Mouse (Mus musculus): ENCODE data around the gene Dcdc2b.

Dcdc2b gene

GRCm38 (mm10) chr4:129614093-129614492, at the start of gene Dcdc2b:
Dcdc2b (minus strand) TSS chr4:129614257.
- ATAC-seq (ENCODE audit: insufficient number of reproducible peaks, low FRiP score, low TSS enrichment), result no peak

- no peak for ATAC-seq (ENCODE audit: insufficient number of reproducible peaks, low FRiP score, low TSS enrichment)
Observed at GRCm38 (mm10) chr4:129662255-129662813, 48.3 kb upstream of the Dcdc2b start.

GRCm38 (mm10) chr4:129661584-129661983, 47.5 kb upstream of the Dcdc2b start:
- ATAC-seq (ENCODE audit: insufficient number of reproducible peaks, low FRiP score, low TSS enrichment), result no peak

GRCm38 (mm10) chr4:129654770-129655169, 40.7 kb upstream of the Dcdc2b start:
- ATAC-seq (ENCODE audit: insufficient number of reproducible peaks, low FRiP score, low TSS enrichment), result no peak

GRCm38 (mm10) chr4:129650359-129650758, 36.3 kb upstream of the Dcdc2b start:
- ATAC-seq (ENCODE audit: insufficient number of reproducible peaks, low FRiP score, low TSS enrichment), result no peak

GRCm38 (mm10) chr4:129648656-129649055, 34.6 kb upstream of the Dcdc2b start:
- no peak for ATAC-seq (ENCODE audit: insufficient number of reproducible peaks, low FRiP score, low TSS enrichment)

- no peak for ATAC-seq (ENCODE audit: insufficient number of reproducible peaks, low FRiP score, low TSS enrichment)
Observed at GRCm38 (mm10) chr4:129645204-129645603, 31.1 kb upstream of the Dcdc2b start.

- ATAC-seq (ENCODE audit: insufficient number of reproducible peaks, low FRiP score, low TSS enrichment), result no peak
Observed at GRCm38 (mm10) chr4:129641756-129642155, 27.7 kb upstream of the Dcdc2b start.

GRCm38 (mm10) chr4:129640638-129641467, 26.8 kb upstream of the Dcdc2b start, which contains the start of gene Txlna:
Txlna (minus strand) TSS chr4:129641065.
- ATAC-seq (ENCODE audit: insufficient number of reproducible peaks, low FRiP score, low TSS enrichment), result peak; percentile 85

GRCm38 (mm10) chr4:129640101-129640637, 26.1 kb upstream of the Dcdc2b start:
- no peak; the same call in 1 of the 2 replicates for ATAC-seq (ENCODE audit: insufficient number of reproducible peaks, low FRiP score, low TSS enrichment)

GRCm38 (mm10) chr4:129639221-129639620, 25.2 kb upstream of the Dcdc2b start:
- ATAC-seq (ENCODE audit: insufficient number of reproducible peaks, low FRiP score, low TSS enrichment), result no peak

GRCm38 (mm10) chr4:129633852-129634251, 19.8 kb upstream of the Dcdc2b start:
- no peak for ATAC-seq (ENCODE audit: insufficient number of reproducible peaks, low FRiP score, low TSS enrichment)

- no peak for ATAC-seq (ENCODE audit: insufficient number of reproducible peaks, low FRiP score, low TSS enrichment)
Observed at GRCm38 (mm10) chr4:129631867-129632266, 17.8 kb upstream of the Dcdc2b start.

GRCm38 (mm10) chr4:129630944-129631343, 16.9 kb upstream of the Dcdc2b start:
- ATAC-seq (ENCODE audit: insufficient number of reproducible peaks, low FRiP score, low TSS enrichment), result no peak

GRCm38 (mm10) chr4:129626035-129626434, 12.0 kb upstream of the Dcdc2b start:
- no peak for ATAC-seq (ENCODE audit: insufficient number of reproducible peaks, low FRiP score, low TSS enrichment)

GRCm38 (mm10) chr4:129625496-129625895, 11.4 kb upstream of the Dcdc2b start:
- no peak for ATAC-seq (ENCODE audit: insufficient number of reproducible peaks, low FRiP score, low TSS enrichment)

- peak; percentile 8; the same call in 1 of the 2 replicates for ATAC-seq (ENCODE audit: insufficient number of reproducible peaks, low FRiP score, low TSS enrichment)
Observed at GRCm38 (mm10) chr4:129625029-129625370, 10.9 kb upstream of the Dcdc2b start.

- peak; percentile 87 for ATAC-seq (ENCODE audit: insufficient number of reproducible peaks, low FRiP score, low TSS enrichment)
Observed at GRCm38 (mm10) chr4:129624281-129625028, 10.4 kb upstream of the Dcdc2b start.

- no peak for ATAC-seq (ENCODE audit: insufficient number of reproducible peaks, low FRiP score, low TSS enrichment)
Observed at GRCm38 (mm10) chr4:129623681-129624091, 9.6 kb upstream of the Dcdc2b start, which contains the start of gene Ccdc28b. Ccdc28b (minus strand) TSS chr4:129623947.

- no peak for ATAC-seq (ENCODE audit: insufficient number of reproducible peaks, low FRiP score, low TSS enrichment)
Observed at GRCm38 (mm10) chr4:129622803-129623535, 8.9 kb upstream of the Dcdc2b start.
